Mouse (Mus musculus) B cell, adult 62 days (primary cell): Measurements from ENCODE around the gene Elk4. TPM values are rescaled to one million over a fixed set of nuclear protein-coding genes. Genes with fewer than 3 reads are reported as not detected.

ENCODE experiments used
- total RNA-seq: library from RNA; stranded (reverse); gene quantifications from 4 replicates; pipeline ENCODE4 v1.2.4, GENCODE M21; 2023

The Elk4 gene
- 332 to 367 TPM (median 348 TPM) in 4 replicates for total RNA-seq

DNA sequence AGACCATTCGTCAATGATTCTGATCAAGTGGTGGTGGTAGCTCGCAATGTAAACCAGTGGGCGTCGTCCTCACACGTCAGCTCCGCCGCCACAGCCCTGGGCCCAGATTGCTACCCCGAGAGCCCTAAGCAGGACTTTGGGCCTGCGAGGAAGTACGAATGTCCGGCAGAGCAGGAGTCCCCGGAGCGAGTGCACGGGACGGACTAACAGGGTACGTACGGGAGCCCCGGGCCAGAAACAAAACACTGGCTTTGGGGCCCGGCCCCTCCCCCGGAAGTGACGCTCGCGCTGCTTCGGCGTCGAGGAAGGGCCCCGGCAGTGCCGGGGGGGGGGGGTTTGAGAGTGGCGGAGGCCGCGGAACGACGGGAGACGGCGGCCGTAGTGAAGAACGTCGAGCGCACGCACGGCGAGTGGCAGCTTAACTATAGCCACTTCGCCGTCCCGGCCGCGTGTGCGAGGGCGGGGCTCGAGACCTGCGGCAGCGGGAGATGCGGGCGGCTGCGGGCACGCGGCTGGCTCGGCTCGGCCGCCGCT lies at the start of gene Elk4:
Gene Elk4, plus strand, starts transcription at position 326 of the 534 bp plus-strand sequence.

DNA sequence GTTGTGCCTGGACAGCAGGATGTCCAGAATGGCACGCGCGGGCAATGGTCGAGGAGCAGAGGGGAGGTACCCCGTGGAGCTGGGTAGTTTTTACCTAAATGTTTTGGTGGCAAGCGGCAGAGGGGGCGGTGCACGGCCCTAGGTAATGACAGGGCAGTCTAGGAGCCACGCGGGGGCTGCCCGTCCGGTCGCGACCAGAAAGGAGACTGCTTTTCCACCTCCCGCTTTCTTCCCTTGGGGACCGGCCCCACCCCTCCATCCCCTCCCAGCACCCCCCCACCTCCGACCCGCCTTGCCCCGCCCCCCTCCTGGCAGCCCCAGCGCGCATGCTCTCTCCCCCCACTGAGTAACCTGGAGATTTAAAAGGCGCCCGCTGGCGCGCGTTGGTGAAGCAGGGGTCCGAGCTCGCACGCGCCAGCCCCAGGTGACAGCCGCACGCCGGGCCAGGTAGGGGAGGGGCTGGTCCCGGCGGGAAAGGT lies 44.8 kb upstream of the Elk4 start, which contains the start of gene Slc45a3:
Gene Slc45a3, plus strand, starts transcription at position 362 of the 479 bp plus-strand sequence.

DNA sequence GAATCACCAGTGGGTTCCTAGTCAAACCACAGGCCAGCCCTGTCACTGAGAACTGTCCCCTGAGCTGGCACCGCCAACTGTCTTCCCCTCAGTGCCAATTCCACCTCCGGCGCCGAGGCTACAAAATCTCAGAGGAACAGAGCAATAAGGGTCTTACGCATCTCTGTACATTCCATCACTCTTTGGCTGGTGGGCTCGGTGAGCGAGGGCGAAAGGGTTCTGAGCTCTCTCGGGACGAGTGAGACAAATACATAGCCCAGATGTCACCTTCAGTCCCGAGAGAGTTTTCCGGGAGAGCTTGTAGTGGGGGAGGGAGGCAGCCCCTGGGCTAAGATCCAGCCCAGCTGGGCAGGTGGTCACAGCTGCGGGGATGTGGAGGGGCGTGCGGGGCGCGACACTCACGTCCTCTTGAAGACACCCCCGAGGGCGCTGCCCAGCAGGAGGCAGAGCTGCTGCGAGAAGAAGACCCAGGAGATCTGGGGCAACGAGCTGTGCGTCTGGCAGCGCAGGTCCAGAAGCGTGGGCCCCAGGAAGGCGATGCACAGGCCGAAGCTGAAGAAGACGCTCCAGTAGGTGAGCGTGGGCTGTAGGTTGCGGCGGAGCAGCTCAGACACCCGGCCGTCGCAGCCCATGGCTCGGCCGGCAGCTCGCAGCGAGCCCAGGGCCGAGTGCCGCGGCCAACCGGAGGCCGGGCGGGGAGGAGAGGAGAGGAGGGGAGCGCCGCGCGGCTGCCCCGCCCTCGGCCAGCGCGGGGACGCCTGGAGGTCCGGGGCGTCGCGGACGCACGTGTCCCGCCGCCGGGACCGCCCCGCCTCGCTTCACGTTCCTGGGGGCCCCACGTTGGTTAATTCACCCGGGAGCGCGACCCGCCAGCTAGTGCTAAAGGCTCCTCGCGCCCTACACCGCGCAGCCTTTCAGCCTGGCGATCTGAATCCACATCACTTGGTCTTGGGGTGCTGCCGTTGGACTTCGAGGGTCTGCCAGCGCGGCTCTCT lies 60.2 kb downstream of the Elk4 start, which contains the start of gene Mfsd4a:
Gene Mfsd4a, minus strand, starts transcription at position 802 of the 995 bp plus-strand sequence.

Other genes starting within 250 kb of the Elk4 start
- gene Pm20d1, start 210.2 kb upstream of the Elk4 start, total RNA-seq: not detected in 4 replicates
- gene Slc41a1, start 180.1 kb upstream of the Elk4 start, total RNA-seq: 39.8 to 45.1 TPM (median 43.6 TPM) in 4 replicates
- 12.5 to 18.0 TPM (median 16.1 TPM) in 4 replicates for gene Rab29, start 140.4 kb upstream of the Elk4 start, total RNA-seq
- 96.1 to 101 TPM (median 97.2 TPM) in 4 replicates for gene Nucks1, start 97.1 kb upstream of the Elk4 start, total RNA-seq
- gene Slc45a3, start 44.6 kb upstream of the Elk4 start, total RNA-seq: 0.51 to 1.5 TPM (median 1.1 TPM) in 4 replicates
- gene Mfsd4a, start 60.5 kb downstream of the Elk4 start, total RNA-seq: 0.52 TPM in 1 of 4 replicates, not detected in the others
- 0.49 to 0.66 TPM in 2 of 4 replicates, not detected in the others for gene Cdk18, start 132.1 kb downstream of the Elk4 start, total RNA-seq
- not detected in 4 replicates for gene Lemd1, start 183.8 kb downstream of the Elk4 start, total RNA-seq
- not detected in 4 replicates for gene AC124108.1, start 183.8 kb downstream of the Elk4 start, total RNA-seq
- gene Gm10188, start 222.2 kb downstream of the Elk4 start, total RNA-seq: not detected in 4 replicates